Mouse (Mus musculus) heart, embryonic 16.5 days (tissue): ENCODE measurements at regions not wholly inside any gene's neighbourhood (a gene's known extent, or its start where the extent isn't known, plus 50 kb on each side); places are given as distances from the start of the nearest gene placed in this dataset.

Experiments used
- ATAC-seq: fragments of 200-750 bp; cut with Nextera tagmentation; replicated peaks from 2 replicates; pipeline ENCODE4 v1.8.0; 2017; ENCODE audit warnings: moderate number of reproducible peaks; ENCODE audit not compliant: insufficient read depth, low FRiP score; ENCODE audit errors: extremely low read depth
- H3K27ac ChIP-seq: fragments of 300-500 bp; sonication (generic); 2 replicates; pipeline ENCODE4 v1.5.1; 2014; ENCODE audit warnings: mild to moderate bottlenecking, low read length, control low read depth, moderate library complexity
- H3K27me3 ChIP-seq: fragments of 300-500 bp; sonication (generic); 2 replicates; pipeline ENCODE4 v1.6.1; 2014; ENCODE audit warnings: low read length, mixed read lengths; ENCODE audit not compliant: control insufficient read depth, insufficient read depth
- H3K36me3 ChIP-seq: fragments of 300-500 bp; sonication (generic); 2 replicates; pipeline ENCODE4 v1.6.1; 2014; ENCODE audit not compliant: control insufficient read depth, insufficient read depth
- H3K4me1 ChIP-seq: fragments of 300-500 bp; sonication (generic); 2 replicates; pipeline ENCODE4 v1.6.1; 2014; ENCODE audit warnings: low read length, mixed read lengths; ENCODE audit not compliant: control insufficient read depth, insufficient read depth
- H3K4me2 ChIP-seq: fragments of 300-500 bp; sonication (generic); 2 replicates; pipeline ENCODE4 v1.6.1; 2014; ENCODE audit warnings: low read depth, mild to moderate bottlenecking, control low read depth, low read length
- H3K4me3 ChIP-seq: fragments of 300-500 bp; sonication (generic); 2 replicates; pipeline ENCODE4 v1.5.1; 2014; ENCODE audit warnings: mild to moderate bottlenecking, control low read depth, low read length
- H3K9ac ChIP-seq: fragments of 300-500 bp; sonication (generic); 2 replicates; pipeline ENCODE4 v1.6.1; 2014; ENCODE audit warnings: low read length, control low read depth
- H3K9me3 ChIP-seq: fragments of 300-500 bp; sonication (generic); replicated peaks from 2 replicates; pipeline ENCODE4 v1.6.1; 2016; ENCODE audit warnings: low read length; ENCODE audit not compliant: control insufficient read depth
- WGBS: fragments of 180-500 bp; shearing (Covaris S2); extraction: QIAGEN DNeasy Blood & Tissue Kit; methylation state at CpG from one replicate; pipeline ENCODE4 v1.1.7; 2014; 5-methylcytosine and 5-hydroxymethylcytosine counted together

GRCm38 (mm10) chr15:40075334-40075893 is 58.8 kb upstream of the 9330182O14Rik start:
- Histone ChIP-seq H3K27ac (peak overlapping the region; percentile 37; the same call in 1 of the 2 replicates), H3K9me3 (no peaks in the 10 kb centered on the region), H3K36me3 (no peaks in the 10 kb centered on the region), H3K4me3 (no peak overlapping the region), H3K4me2 (no peak overlapping the region), H3K4me1 (peaks cover 5% of the 10 kb centered on the region; the same call in 1 of the 2 replicates), H3K9ac (no peak overlapping the region), H3K27me3 (no peaks in the 10 kb centered on the region)
- peak; percentile 79; the same call in 1 of the 2 replicates for ATAC-seq
- WGBS, result 40% methylated on average over 3 of the region's 3 CpGs

GRCm38 (mm10) chr15:40079872-40080271 is 54.3 kb upstream of the 9330182O14Rik start:
- Histone ChIP-seq H3K4me3 (no peak overlapping the region), H3K4me1 (peaks cover 5% of the 10 kb centered on the region; the same call in 1 of the 2 replicates), H3K9ac (no peak overlapping the region), H3K27ac (no peak overlapping the region), H3K4me2 (no peak overlapping the region), H3K36me3 (no peaks in the 10 kb centered on the region), H3K27me3 (no peaks in the 10 kb centered on the region), H3K9me3 (0 out of 2 replicates have a peak, but pooled peaks cover 2% of the 10 kb centered on the region)
- WGBS, result 85% methylated on average over 6 of the region's 6 CpGs
- ATAC-seq, result no peak
